Mouse (Mus musculus): ENCODE data around the gene Camkmt. TPM values are rescaled to one million over a fixed set of nuclear protein-coding genes. Genes with fewer than 3 reads are reported as not detected.

Camkmt gene
- polyA plus RNA-seq, 1 experiment, result 3.6 TPM

DNA sequence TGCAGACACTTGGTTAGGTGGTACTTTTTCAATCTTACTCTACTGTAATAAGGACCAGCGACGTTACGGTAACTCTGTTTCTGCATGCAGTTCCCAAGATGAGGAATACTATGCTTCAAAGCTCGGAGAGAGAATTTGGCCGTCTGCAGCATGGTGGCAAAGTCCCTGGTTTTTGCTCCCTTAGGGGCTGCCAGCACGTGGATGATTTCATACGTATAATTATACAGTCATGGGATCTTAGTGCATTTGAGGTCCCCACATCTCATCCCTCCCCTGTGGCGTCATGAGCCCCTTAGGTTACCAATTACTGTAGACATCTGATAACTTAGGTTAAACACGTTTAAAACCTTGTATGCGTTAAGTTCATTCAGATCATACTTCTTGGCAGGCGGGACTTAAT lies 2.0 kb upstream of the Camkmt start:
- H3K4me1 ChIP-seq (ENCODE audit: control insufficient read depth, insufficient read depth, low read length), result peaks cover 6% of the 10 kb centered on the region; the same call in 1 of the 2 replicates
- TF ChIP-seq POLR2A (IDR thresholded peaks at IDR 0.05; ENCODE audit: low read depth, low read length), result no peak
- TF ChIP-seq CTCF (conservative IDR thresholded peaks at IDR 0.05; ENCODE audit: insufficient read depth, insufficient read length, low read depth, low read length), result no peak
- 86% methylated on average over 11 of the region's 11 CpGs for WGBS
- H3K27ac ChIP-seq (ENCODE audit: insufficient read depth, low read depth, low read length), result no peak overlapping the region
- no peak for DNase-seq
- no peaks in the 10 kb centered on the region for H3K36me3 ChIP-seq (ENCODE audit: control insufficient read depth, insufficient read depth, low read length)
- H3K4me3 ChIP-seq (ENCODE audit: insufficient read depth, low read depth, low read length), result no peak overlapping the region
- H3K27me3 ChIP-seq (replicated peaks; ENCODE audit: control insufficient read depth, insufficient read depth, low read length), result no peaks in the 10 kb centered on the region

- Histone ChIP-seq H3K4me3 (ENCODE audit: insufficient read depth, low read depth, low read length) (no peak overlapping the region), H3K4me1 (ENCODE audit: control insufficient read depth, insufficient read depth, low read length) (peaks cover 6% of the 10 kb centered on the region; the same call in 1 of the 2 replicates), H3K36me3 (ENCODE audit: control insufficient read depth, insufficient read depth, low read length) (no peaks in the 10 kb centered on the region), H3K27me3 (replicated peaks; ENCODE audit: control insufficient read depth, insufficient read depth, low read length) (no peaks in the 10 kb centered on the region), H3K27ac (ENCODE audit: insufficient read depth, low read depth, low read length) (no peak overlapping the region)
- peak; percentile 15 for DNase-seq
- TF ChIP-seq POLR2A (IDR thresholded peaks at IDR 0.05; ENCODE audit: low read depth, low read length) (no peak), CTCF (conservative IDR thresholded peaks at IDR 0.05; ENCODE audit: insufficient read depth, insufficient read length, low read depth, low read length) (no peak)
- 47% methylated on average over 6 of the region's 6 CpGs for WGBS
Observed at GRCm38 (mm10) chr17:85089011-85089410, 1.3 kb upstream of the Camkmt start.

- Histone ChIP-seq H3K27me3 (replicated peaks; ENCODE audit: control insufficient read depth, insufficient read depth, low read length) (no peaks in the 10 kb centered on the region), H3K4me3 (ENCODE audit: insufficient read depth, low read depth, low read length) (peak overlapping the region; percentile 93), H3K36me3 (ENCODE audit: control insufficient read depth, insufficient read depth, low read length) (no peaks in the 10 kb centered on the region), H3K27ac (ENCODE audit: insufficient read depth, low read depth, low read length) (peak overlapping the region; percentile 49; the same call in 1 of the 2 replicates), H3K4me1 (ENCODE audit: control insufficient read depth, insufficient read depth, low read length) (peaks cover 6% of the 10 kb centered on the region; the same call in 1 of the 2 replicates)
- DNase-seq, result no peak
- TF ChIP-seq CTCF (conservative IDR thresholded peaks at IDR 0.05; ENCODE audit: insufficient read depth, insufficient read length, low read depth, low read length), result no peak
- no peak for TF ChIP-seq POLR2A (IDR thresholded peaks at IDR 0.05; ENCODE audit: low read depth, low read length)
- under 1% methylated on average over 16 of the region's 16 CpGs for WGBS
Observed at GRCm38 (mm10) chr17:85089621-85090020, 731 bp upstream of the Camkmt start.

GRCm38 (mm10) chr17:85091762-85092161 lies 1.4 kb downstream of the Camkmt start:
- Histone ChIP-seq H3K4me3 (ENCODE audit: insufficient read depth, low read depth, low read length) (no peak overlapping the region), H3K27me3 (replicated peaks; ENCODE audit: control insufficient read depth, insufficient read depth, low read length) (no peaks in the 10 kb centered on the region)

DNA sequence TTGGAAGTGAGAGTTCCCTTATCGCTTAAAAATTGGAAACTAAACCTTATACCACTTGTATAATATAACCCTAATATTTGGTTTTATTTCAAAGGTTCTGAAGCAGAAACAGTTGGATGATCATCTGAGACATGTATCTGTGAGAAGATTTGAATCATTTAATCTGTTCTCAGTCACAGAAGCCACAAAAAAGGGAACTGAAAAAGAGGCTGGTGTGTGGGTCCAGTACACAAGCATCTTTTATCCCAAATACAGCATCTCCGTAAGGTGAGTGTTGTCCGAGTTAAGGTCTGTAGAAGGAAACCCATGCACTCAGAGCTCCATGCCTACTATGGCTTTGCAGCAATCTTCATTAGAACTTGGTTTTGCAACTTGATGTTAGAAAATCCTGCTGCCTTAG lies 6.0 kb downstream of the Camkmt start:
- Histone ChIP-seq H3K4me3 (ENCODE audit: insufficient read depth, low read depth, low read length) (no peak overlapping the region), H3K27me3 (replicated peaks; ENCODE audit: control insufficient read depth, insufficient read depth, low read length) (no peaks in the 10 kb centered on the region), H3K36me3 (ENCODE audit: control insufficient read depth, insufficient read depth, low read length) (peaks cover 6% of the 10 kb centered on the region), H3K27ac (ENCODE audit: insufficient read depth, low read depth, low read length) (no peak overlapping the region), H3K4me1 (ENCODE audit: control insufficient read depth, insufficient read depth, low read length) (0 out of 2 replicates have a peak, but pooled peaks cover 2% of the 10 kb centered on the region)
- 98% methylated on average over 3 of the region's 3 CpGs for WGBS
- no peak for TF ChIP-seq POLR2A (IDR thresholded peaks at IDR 0.05; ENCODE audit: low read depth, low read length)
- TF ChIP-seq CTCF (conservative IDR thresholded peaks at IDR 0.05; ENCODE audit: insufficient read depth, insufficient read length, low read depth, low read length), result no peak
- no peak for DNase-seq

More at GRCm38 (mm10) chr17:85091762-85092161, 1.4 kb downstream of the Camkmt start:
- Histone ChIP-seq H3K4me1 (ENCODE audit: control insufficient read depth, insufficient read depth, low read length) (peaks cover 6% of the 10 kb centered on the region; the same call in 1 of the 2 replicates), H3K36me3 (ENCODE audit: control insufficient read depth, insufficient read depth, low read length) (no peaks in the 10 kb centered on the region), H3K27ac (ENCODE audit: insufficient read depth, low read depth, low read length) (no peak overlapping the region)
- TF ChIP-seq POLR2A (IDR thresholded peaks at IDR 0.05; ENCODE audit: low read depth, low read length) (no peak), CTCF (conservative IDR thresholded peaks at IDR 0.05; ENCODE audit: insufficient read depth, insufficient read length, low read depth, low read length) (no peak)
- 92% methylated on average over 6 of the region's 6 CpGs for WGBS
- no peak for DNase-seq

- no peak for TF ChIP-seq CTCF (conservative IDR thresholded peaks at IDR 0.05; ENCODE audit: insufficient read depth, insufficient read length, low read depth, low read length)
- TF ChIP-seq POLR2A (IDR thresholded peaks at IDR 0.05; ENCODE audit: low read depth, low read length), result no peak
- WGBS, result 94% methylated on average over 7 of the region's 7 CpGs
- Histone ChIP-seq H3K4me1 (ENCODE audit: control insufficient read depth, insufficient read depth, low read length) (no peaks in the 10 kb centered on the region), H3K27ac (ENCODE audit: insufficient read depth, low read depth, low read length) (no peak overlapping the region), H3K36me3 (ENCODE audit: control insufficient read depth, insufficient read depth, low read length) (peaks cover 6% of the 10 kb centered on the region), H3K27me3 (replicated peaks; ENCODE audit: control insufficient read depth, insufficient read depth, low read length) (no peaks in the 10 kb centered on the region), H3K4me3 (ENCODE audit: insufficient read depth, low read depth, low read length) (no peak overlapping the region)
- DNase-seq, result no peak
Observed at GRCm38 (mm10) chr17:85098677-85099323, 8.4 kb downstream of the Camkmt start.

DNA sequence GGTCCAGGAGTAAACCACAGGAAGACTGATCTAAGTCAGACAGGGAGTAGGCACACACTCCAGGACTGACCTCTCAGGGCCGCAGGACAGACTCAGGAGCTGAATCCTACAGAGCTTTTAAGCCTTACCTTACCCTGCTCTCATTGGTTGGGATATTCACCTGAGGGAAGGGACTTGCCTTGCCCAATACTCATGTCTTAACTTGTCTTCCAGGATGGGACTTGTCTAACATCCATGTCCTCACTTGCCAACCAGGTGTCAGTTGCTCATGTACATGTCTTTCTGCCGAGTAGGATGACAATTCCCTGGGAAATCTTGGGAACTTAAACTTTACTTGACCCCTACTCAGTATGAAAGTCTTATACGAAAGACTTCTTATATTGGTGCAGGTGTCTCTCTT lies 9.9 kb downstream of the Camkmt start:
- Histone ChIP-seq H3K4me1 (ENCODE audit: control insufficient read depth, insufficient read depth, low read length) (no peaks in the 10 kb centered on the region), H3K36me3 (ENCODE audit: control insufficient read depth, insufficient read depth, low read length) (peaks cover 6% of the 10 kb centered on the region), H3K27me3 (replicated peaks; ENCODE audit: control insufficient read depth, insufficient read depth, low read length) (no peaks in the 10 kb centered on the region), H3K4me3 (ENCODE audit: insufficient read depth, low read depth, low read length) (no peak overlapping the region), H3K27ac (ENCODE audit: insufficient read depth, low read depth, low read length) (no peak overlapping the region)
- 94% methylated on average over 3 of the region's 3 CpGs for WGBS
- no peak for DNase-seq
- TF ChIP-seq CTCF (conservative IDR thresholded peaks at IDR 0.05; ENCODE audit: insufficient read depth, insufficient read length, low read depth, low read length), result no peak
- TF ChIP-seq POLR2A (IDR thresholded peaks at IDR 0.05; ENCODE audit: low read depth, low read length), result no peak
